Mouse (Mus musculus) G1E (cell line): ENCODE measurements around the gene Eef1akmt4.

ENCODE experiments used
- CTCF ChIP-seq: IDR thresholded peaks from 2 replicates; pipeline ENCODE4 v1.5.1; 2012; ENCODE audit warnings: low read depth, low read length, inconsistent platforms, mixed read lengths
- GATA1 ChIP-seq: IDR thresholded peaks from 2 replicates; pipeline ENCODE4 v1.6.1; 2012; ENCODE audit warnings: borderline replicate concordance, low read length, inconsistent platforms, mixed read lengths
- POLR2AphosphoS5 ChIP-seq: IDR thresholded peaks from 2 replicates; pipeline ENCODE4 v1.6.1; 2012; ENCODE audit warnings: low read depth, low read length, inconsistent platforms; ENCODE audit not compliant: insufficient replicate concordance
- TAL1 ChIP-seq: conservative IDR thresholded peaks from 2 replicates; pipeline ENCODE4 v1.6.1; 2012; ENCODE audit warnings: low read depth, low read length, inconsistent platforms, mixed read lengths

- TF ChIP-seq GATA1 (no peak), CTCF (no peak), TAL1 (no peak), POLR2AphosphoS5 (no peak)
Measured at GRCm38 (mm10) chr16:20621991-20622685, 10.7 kb downstream of the Eef1akmt4 start.
